Mouse (Mus musculus) neural tube, embryonic 14.5 days (tissue): ENCODE measurements around the gene Zbtb7b. TPM values are rescaled to one million over a fixed set of nuclear protein-coding genes. Genes with fewer than 3 reads are reported as not detected.

Experiments
- ATAC-seq: fragments of 200-750 bp; cut with Nextera tagmentation; 2 replicates; pipeline ENCODE4 v1.8.0; 2017; ENCODE audit warnings: low read depth, mild to moderate bottlenecking, moderate TSS enrichment, moderate library complexity
- H3K27ac ChIP-seq: fragments of 300-500 bp; sonication (generic); 2 replicates; pipeline ENCODE4 v1.5.1; 2014; ENCODE audit warnings: low read depth, mild to moderate bottlenecking, control low read depth, low read length, moderate library complexity, mixed read lengths
- H3K27me3 ChIP-seq: fragments of 300-500 bp; sonication (generic); 2 replicates; pipeline ENCODE4 v1.6.1; 2014; ENCODE audit warnings: low read length; ENCODE audit not compliant: control insufficient read depth, insufficient read depth
- H3K36me3 ChIP-seq: fragments of 300-500 bp; sonication (generic); 2 replicates; pipeline ENCODE4 v1.6.1; 2014; ENCODE audit warnings: low read length, mixed read lengths; ENCODE audit not compliant: control insufficient read depth, insufficient read depth
- H3K4me1 ChIP-seq: fragments of 300-500 bp; sonication (generic); 2 replicates; pipeline ENCODE4 v1.6.1; 2014; ENCODE audit warnings: low read length; ENCODE audit not compliant: control insufficient read depth, insufficient read depth
- H3K4me2 ChIP-seq: fragments of 300-500 bp; sonication (generic); 2 replicates; pipeline ENCODE4 v1.6.1; 2014; ENCODE audit warnings: mild to moderate bottlenecking, low read depth, low read length, control low read depth
- H3K4me3 ChIP-seq: fragments of 300-500 bp; sonication (generic); 2 replicates; pipeline ENCODE4 v1.5.1; 2014; ENCODE audit warnings: low read depth, low read length, control low read depth, mixed read lengths
- H3K9ac ChIP-seq: fragments of 300-500 bp; sonication (generic); replicated peaks from 2 replicates; pipeline ENCODE4 v1.6.1; 2014; ENCODE audit warnings: low read depth, mild to moderate bottlenecking, control low read depth, low read length, mixed read lengths
- H3K9me3 ChIP-seq: fragments of 300-500 bp; sonication (generic); 2 replicates; pipeline ENCODE4 v1.6.1; 2016; ENCODE audit warnings: low read length; ENCODE audit not compliant: control insufficient read depth
- WGBS: fragments of 180-500 bp; shearing (Covaris S2); extraction: QIAGEN DNeasy Blood & Tissue Kit; methylation state at CpG from one replicate; pipeline ENCODE4 v1.1.7; 2014; 5-methylcytosine and 5-hydroxymethylcytosine counted together
- polyA plus RNA-seq: library from polyadenylated mRNA; unstranded; fragments of >200 nt; fragmentation: Nextera tagmentation; extraction: Ambion mirVana; gene quantifications from 2 replicates; pipeline ENCODE4 v1.2.1, GENCODE M21; 2014

The Zbtb7b gene
- polyA plus RNA-seq, 1 experiment from 2014 or later: 0.78 TPM

- Histone ChIP-seq H3K4me2 (no peak overlapping the region), H3K27me3 (0 out of 2 replicates have a peak, but pooled peaks cover 2% of the 10 kb centered on the region), H3K9me3 (no peaks in the 10 kb centered on the region), H3K9ac (no peak overlapping the region), H3K4me3 (no peak overlapping the region), H3K36me3 (no peaks in the 10 kb centered on the region), H3K4me1 (peaks cover 18% of the 10 kb centered on the region), H3K27ac (no peak overlapping the region)
- WGBS: 75% methylated on average over 11 of the region's 11 CpGs
- no peak for ATAC-seq
Observed at GRCm38 (mm10) chr3:89388134-89388881, 6.3 kb downstream of the Zbtb7b start.

- Histone ChIP-seq H3K9ac (no peak overlapping the region), H3K36me3 (no peaks in the 10 kb centered on the region), H3K27ac (no peak overlapping the region), H3K4me1 (peaks cover 16% of the 10 kb centered on the region; the same call in 1 of the 2 replicates), H3K9me3 (no peaks in the 10 kb centered on the region), H3K4me3 (no peak overlapping the region), H3K4me2 (no peak overlapping the region), H3K27me3 (0 out of 2 replicates have a peak, but pooled peaks cover 2% of the 10 kb centered on the region)
- no peak for ATAC-seq
- 81% methylated on average over 11 of the region's 11 CpGs for WGBS
Observed at GRCm38 (mm10) chr3:89387632-89388031, 6.9 kb downstream of the Zbtb7b start.

GRCm38 (mm10) chr3:89386438-89387420 is 7.8 kb downstream of the Zbtb7b start:
- no peak overlapping the region for H3K27ac ChIP-seq
- H3K36me3 ChIP-seq: no peaks in the 10 kb centered on the region
- H3K4me1 ChIP-seq: peaks cover 8% of the 10 kb centered on the region; the same call in 1 of the 2 replicates
- no peaks in the 10 kb centered on the region for H3K27me3 ChIP-seq
- no peak overlapping the region for H3K4me3 ChIP-seq
- no peak overlapping the region for H3K4me2 ChIP-seq
- 61% methylated on average over 17 of the region's 17 CpGs for WGBS
- H3K9ac ChIP-seq: no peak overlapping the region
- H3K9me3 ChIP-seq: no peaks in the 10 kb centered on the region
- ATAC-seq: no peak

- no peak for ATAC-seq
- no peak overlapping the region for H3K9ac ChIP-seq
- no peak overlapping the region for H3K27ac ChIP-seq
- H3K27me3 ChIP-seq: no peaks in the 10 kb centered on the region
- H3K4me3 ChIP-seq: no peak overlapping the region
- H3K36me3 ChIP-seq: no peaks in the 10 kb centered on the region
- H3K9me3 ChIP-seq: no peaks in the 10 kb centered on the region
- no peak overlapping the region for H3K4me2 ChIP-seq
- H3K4me1 ChIP-seq: no peaks in the 10 kb centered on the region
- 58% methylated on average over 11 of the region's 11 CpGs for WGBS
Observed at GRCm38 (mm10) chr3:89385451-89385850, 9.1 kb downstream of the Zbtb7b start.

GRCm38 (mm10) chr3:89384331-89385076 is 10.1 kb downstream of the Zbtb7b start:
- Histone ChIP-seq H3K9me3 (no peaks in the 10 kb centered on the region), H3K9ac (no peak overlapping the region), H3K4me1 (no peaks in the 10 kb centered on the region), H3K4me3 (no peak overlapping the region), H3K27ac (no peak overlapping the region), H3K36me3 (no peaks in the 10 kb centered on the region), H3K4me2 (no peak overlapping the region), H3K27me3 (no peaks in the 10 kb centered on the region)
- ATAC-seq: no peak
- WGBS: 77% methylated on average over 11 of the region's 12 CpGs

GRCm38 (mm10) chr3:89383651-89384255 is 10.8 kb downstream of the Zbtb7b start:
- H3K27ac ChIP-seq: no peak overlapping the region
- no peaks in the 10 kb centered on the region for H3K27me3 ChIP-seq
- 94% methylated on average over 5 of the region's 5 CpGs for WGBS
- H3K36me3 ChIP-seq: no peaks in the 10 kb centered on the region
- no peaks in the 10 kb centered on the region for H3K9me3 ChIP-seq
- peaks cover 3% of the 10 kb centered on the region; the same call in 1 of the 2 replicates for H3K4me1 ChIP-seq
- no peak overlapping the region for H3K9ac ChIP-seq
- H3K4me3 ChIP-seq: no peak overlapping the region
- H3K4me2 ChIP-seq: no peak overlapping the region
- no peak for ATAC-seq

GRCm38 (mm10) chr3:89382950-89383349 is 11.6 kb downstream of the Zbtb7b start:
- H3K9ac ChIP-seq: no peak overlapping the region
- no peak overlapping the region for H3K27ac ChIP-seq
- H3K4me2 ChIP-seq: no peak overlapping the region
- no peaks in the 10 kb centered on the region for H3K27me3 ChIP-seq
- H3K36me3 ChIP-seq: no peaks in the 10 kb centered on the region
- ATAC-seq: no peak
- no peaks in the 10 kb centered on the region for H3K9me3 ChIP-seq
- 87% methylated on average over 5 of the region's 5 CpGs for WGBS
- H3K4me1 ChIP-seq: peaks cover 9% of the 10 kb centered on the region; the same call in 1 of the 2 replicates
- H3K4me3 ChIP-seq: no peak overlapping the region

GRCm38 (mm10) chr3:89382033-89382882 is 12.3 kb downstream of the Zbtb7b start:
- 90% methylated on average over 9 of the region's 9 CpGs for WGBS
- H3K27ac ChIP-seq: no peak overlapping the region
- H3K4me2 ChIP-seq: no peak overlapping the region
- no peaks in the 10 kb centered on the region for H3K36me3 ChIP-seq
- no peak overlapping the region for H3K9ac ChIP-seq
- no peaks in the 10 kb centered on the region for H3K9me3 ChIP-seq
- no peaks in the 10 kb centered on the region for H3K27me3 ChIP-seq
- no peak for ATAC-seq
- H3K4me3 ChIP-seq: no peak overlapping the region
- H3K4me1 ChIP-seq: peaks cover 9% of the 10 kb centered on the region; the same call in 1 of the 2 replicates
